Mouse (Mus musculus): ENCODE measurements around the gene Fam207a.

The Fam207a gene

GRCm38 (mm10) chr10:77500636-77501035 is 14.9 kb downstream of the Fam207a start:
- DNase-seq = no peak

GRCm38 (mm10) chr10:77498254-77498653 is 17.3 kb downstream of the Fam207a start:
- no peak for DNase-seq

DNA sequence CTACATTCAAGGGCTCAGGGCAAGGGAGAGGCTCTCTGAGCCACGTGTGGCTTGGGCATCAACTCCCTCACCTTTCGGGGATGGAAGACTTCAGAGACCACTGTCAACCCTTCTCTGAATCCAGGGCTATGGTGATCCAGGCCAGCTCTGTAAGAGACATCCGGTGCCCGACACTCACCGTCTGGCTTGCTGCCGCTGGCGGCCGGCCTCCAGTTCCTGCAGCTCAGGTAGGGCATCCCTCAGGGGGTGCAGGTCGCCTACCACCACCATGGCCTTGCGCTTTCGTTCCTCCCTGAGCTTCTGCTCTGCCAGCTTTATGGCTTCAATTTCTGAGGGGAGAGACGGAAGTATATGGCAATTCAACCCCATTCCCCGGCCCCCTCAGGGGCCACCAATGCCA is 18.4 kb downstream of the Fam207a start:
- no peak for DNase-seq

GRCm38 (mm10) chr10:77492885-77493284 is 22.7 kb downstream of the Fam207a start:
- no peak for DNase-seq

DNA sequence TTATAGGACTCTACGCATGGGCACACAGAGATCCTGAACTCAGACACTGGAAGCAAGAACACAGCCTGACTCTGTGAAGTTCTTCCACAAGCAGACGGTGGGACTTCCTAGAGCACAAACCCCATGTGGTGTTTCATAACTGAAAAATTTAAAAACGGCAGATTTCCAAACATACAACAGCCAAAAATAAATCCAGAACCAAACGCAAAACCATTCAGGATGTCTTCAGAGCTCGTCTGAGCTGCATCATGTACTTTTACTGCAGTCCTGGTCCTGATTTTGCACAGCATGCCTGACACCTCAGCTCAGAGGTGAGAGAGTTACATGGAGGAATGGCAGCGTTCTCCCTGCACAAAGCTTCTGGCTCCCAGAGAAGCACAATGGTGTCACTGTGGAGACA is 24.0 kb downstream of the Fam207a start:
- DNase-seq = no peak

- no peak for DNase-seq
Measured at GRCm38 (mm10) chr10:77488168-77488567, 27.4 kb downstream of the Fam207a start.

DNA sequence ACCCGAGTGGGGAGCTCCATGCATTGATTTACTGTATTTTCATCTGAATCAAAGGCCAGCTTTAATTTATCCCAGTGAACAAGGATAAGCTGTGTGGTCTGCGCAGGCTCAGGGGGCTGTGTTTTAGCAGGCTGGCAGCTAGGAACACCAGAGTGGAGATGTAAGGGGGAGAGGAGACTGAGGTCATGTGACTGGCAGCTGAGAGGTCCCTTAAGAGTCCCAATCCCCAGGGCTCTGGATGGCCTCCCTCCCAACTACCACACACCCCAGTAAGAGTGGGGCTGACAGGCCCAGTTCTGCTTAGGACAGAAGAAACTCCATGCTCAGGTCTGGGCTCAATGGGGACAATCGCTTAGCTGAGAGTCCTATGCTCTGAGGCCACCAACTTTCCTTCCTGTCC is 29.8 kb downstream of the Fam207a start:
- no peak for DNase-seq

DNA sequence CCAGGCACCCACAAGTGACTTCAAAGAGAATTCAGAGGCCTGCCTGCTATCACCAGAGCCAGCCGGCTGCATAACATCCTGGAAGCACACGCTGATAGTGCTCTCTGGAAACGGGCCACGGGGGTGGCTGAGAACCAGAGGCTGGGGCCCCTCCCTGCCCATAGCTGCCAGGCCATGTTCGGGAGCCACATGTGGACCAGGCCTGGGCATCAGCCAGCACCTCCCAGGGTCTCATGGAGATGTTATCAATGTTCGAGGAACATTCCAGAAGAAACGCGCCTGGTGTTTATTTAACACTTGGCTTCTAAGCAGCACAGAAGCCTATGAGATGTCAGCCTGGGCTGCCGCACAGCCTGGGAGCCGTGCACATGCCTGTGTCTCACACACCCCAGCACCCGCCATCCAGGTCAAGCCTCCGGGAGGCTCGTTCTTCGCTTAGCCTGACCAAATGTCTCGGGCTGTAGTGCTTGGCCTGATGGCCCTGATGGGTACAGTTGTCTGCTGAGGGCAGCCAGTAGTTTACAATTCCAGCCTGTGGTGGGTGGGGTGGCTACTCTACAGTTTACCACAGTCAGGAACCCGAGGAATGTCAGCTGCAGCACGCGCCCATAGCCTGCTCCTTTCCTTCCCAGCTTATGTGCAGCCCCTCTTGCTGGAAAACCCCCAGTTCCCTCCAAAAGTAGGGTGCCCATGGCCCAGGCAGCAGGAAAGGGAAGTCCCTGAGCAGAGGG is 31.2 kb downstream of the Fam207a start:
- DNase-seq = no peak

- DNase-seq = no peak
Measured at GRCm38 (mm10) chr10:77481814-77482213, 33.8 kb downstream of the Fam207a start.

DNA sequence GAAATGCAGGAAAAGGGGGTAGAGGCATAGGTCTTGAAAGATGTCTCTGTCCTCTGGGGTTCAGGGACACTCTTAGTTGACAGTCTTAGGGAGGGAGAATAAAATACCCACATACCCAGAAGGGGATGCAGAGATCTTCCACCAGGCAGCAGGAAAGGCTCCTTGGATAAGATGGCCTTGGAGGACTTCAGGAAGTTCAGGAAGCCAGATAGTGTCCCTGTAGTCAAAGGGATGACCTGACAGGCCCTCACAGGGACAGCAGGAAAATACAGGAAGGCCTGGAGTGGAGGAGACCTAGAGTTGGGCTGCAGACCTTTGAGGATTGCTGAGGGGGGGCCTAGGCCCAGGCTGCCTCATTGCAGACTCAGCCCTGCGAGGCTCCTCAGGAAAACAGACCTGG is 35.6 kb downstream of the Fam207a start:
- DNase-seq = no peak

GRCm38 (mm10) chr10:77476907-77477306 is 38.7 kb downstream of the Fam207a start:
- no peak for DNase-seq

GRCm38 (mm10) chr10:77472188-77472587 is 43.4 kb downstream of the Fam207a start:
- no peak for DNase-seq

DNA sequence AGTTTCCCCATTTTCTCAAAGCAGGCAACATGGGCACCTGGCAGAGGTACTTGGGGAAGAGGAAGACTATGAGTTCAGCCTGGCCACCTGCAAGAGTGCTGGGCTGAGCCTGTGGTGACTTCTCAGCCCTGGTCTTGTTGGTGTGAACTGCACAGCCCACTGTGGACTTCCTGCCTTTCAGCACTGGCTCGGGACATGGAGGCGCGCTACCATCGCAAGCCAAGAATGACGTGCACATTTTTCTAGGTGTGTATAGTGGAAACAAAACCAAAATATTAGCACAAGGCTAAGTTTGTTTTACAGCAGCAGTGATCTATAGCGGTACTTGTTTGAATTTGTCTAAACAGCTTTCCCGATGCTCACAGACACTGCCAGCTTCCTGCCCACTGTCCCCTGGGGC is 44.1 kb downstream of the Fam207a start:
- no peak for DNase-seq

GRCm38 (mm10) chr10:77470763-77471162 is 44.8 kb downstream of the Fam207a start:
- no peak for DNase-seq

- DNase-seq = no peak
Measured at GRCm38 (mm10) chr10:77468675-77469074, 46.9 kb downstream of the Fam207a start.

GRCm38 (mm10) chr10:77467407-77467806 is 48.2 kb downstream of the Fam207a start:
- no peak for DNase-seq

DNA sequence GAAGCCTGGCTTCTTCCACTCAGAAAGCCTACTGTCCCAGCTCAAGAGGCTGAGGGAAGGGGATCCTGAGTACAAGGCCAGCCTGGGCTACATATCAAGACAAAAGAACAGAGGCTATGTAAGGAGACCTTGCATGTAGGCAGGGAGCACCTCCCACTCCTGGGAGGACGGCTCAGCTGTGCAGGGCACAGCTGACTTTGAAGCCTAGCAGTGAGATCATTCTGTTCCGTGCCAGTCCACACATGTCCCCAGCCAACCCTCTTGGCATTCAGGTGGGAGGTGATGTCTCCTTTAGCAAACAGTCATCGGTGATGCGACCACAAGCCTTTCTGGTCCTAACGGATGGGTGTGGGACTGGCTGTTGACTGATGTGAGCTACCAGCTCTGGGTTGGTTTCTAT is 49.7 kb downstream of the Fam207a start:
- no peak for DNase-seq

DNA sequence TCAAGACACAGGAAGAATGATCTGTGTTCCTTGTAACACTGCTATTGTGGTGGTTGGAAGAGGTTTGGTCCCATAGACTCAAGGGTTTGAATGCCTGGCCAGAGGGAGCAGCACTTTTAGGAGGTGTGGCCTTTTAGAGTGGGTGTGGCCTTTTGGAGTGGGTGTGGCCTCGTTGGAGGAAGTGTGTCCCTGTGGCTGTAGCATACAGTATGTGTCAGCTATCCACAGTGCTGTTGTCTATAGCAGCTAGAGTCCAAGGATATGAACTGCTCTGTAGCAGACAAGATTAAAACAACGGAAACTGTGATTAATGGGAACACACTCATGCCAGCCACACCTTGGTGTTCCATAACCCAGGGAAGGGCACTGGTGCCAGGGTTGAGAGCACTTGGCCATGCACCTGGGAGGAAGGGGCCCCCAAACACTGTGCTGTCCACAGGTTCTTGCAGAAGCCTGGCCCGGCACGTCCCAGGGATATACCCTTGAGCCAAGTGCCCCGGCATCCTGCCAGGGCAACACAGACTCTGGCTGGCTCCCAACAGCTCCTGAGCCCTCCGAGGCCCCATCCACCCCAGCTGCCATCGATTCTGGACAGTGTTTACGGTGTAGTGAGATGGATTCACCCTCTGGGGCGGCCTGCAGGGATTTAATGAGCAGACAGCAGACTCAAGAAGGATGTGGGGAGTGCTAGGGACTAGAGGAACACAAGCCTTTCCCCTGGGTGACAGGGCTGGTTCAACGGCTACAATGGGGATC is 51.2 kb downstream of the Fam207a start:
- DNase-seq = no peak

DNA sequence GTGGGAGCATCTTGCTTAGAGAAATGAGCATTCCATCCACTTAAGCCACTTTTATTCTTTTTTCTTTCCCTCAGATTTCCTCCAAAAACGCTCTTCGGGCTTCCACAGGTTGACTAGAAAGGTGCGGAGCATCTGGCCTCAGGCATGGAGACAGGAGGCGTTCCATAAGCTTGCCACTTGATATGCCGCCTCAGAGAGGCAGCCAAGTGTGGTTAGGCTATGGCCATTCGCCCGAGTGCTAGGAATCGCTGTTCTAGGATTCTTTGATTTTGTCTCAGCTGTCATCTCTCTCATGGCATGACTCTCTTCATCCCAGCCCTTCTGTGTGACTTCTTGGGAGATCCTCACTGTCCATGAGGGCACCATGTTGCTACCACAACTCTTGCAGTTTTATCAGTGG is 54.4 kb downstream of the Fam207a start:
- no peak for DNase-seq

DNA sequence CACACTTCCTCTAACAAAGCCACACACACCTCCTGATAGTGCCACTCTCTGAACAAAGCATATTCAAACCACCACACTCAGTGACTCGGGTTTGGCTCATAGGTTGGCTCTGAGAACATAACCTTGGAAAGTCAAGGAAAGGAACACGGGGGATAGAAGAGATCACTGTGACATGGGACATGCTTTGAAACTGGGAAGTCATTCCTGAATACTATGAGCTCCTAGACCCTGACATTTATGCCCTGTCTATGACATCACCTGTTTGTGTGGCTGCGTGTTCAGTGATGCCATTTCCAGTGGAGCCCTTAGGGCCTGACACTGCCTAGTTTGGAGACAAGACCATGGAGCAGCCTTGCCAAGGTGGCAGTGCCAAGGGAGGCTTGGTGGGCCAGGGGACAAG is 57.9 kb downstream of the Fam207a start:
- DNase-seq = no peak

DNA sequence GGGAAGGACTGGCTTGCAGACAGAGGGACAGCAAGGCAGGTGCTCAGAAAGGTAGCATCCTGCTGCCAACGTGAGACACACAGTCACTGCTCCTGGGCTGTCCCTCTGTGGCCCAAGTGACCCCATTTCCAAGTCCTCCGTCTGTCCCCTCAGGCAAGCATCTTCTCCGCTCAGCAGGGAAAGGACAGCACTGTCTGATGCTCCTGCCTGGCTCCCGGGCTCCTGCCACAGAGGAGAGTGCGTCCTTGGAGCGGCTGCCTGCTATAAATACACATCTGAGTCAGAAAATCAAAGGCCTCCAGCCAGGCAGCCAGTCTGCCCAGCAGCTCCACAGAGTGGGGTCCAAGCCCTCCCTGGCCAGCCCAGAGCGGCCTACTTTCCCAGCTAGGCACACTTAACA is 59.1 kb downstream of the Fam207a start:
- no peak for DNase-seq

- no peak for DNase-seq
Measured at GRCm38 (mm10) chr10:77455251-77456010, 60.2 kb downstream of the Fam207a start.

- no peak for DNase-seq
Measured at GRCm38 (mm10) chr10:77454795-77455194, 60.8 kb downstream of the Fam207a start.

DNA sequence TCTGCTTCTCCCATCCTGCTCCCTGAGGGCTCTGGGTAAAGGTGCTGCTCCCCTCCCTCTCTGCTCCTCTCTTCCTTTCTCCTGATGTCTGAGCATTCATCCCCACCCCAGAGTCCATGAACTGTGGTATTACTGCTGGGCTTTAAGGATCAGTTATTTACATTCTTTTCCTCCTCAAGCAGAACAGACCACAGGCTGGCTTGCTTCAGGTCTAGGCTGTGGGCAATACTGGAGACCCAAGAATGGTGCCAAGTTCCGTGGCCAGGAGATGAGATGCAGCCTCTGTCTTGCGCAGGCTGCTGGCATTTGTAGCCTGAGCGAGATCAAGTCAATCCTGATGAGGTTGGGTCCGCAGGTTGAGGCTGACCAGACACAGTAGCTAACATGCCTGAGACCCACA is 63.8 kb downstream of the Fam207a start:
- no peak for DNase-seq

All from right cerebral cortex, postnatal 14 days (tissue).